Mouse (Mus musculus) heart, postnatal 4 days (tissue): ENCODE results near the gene Mrgpra9. TPM values are rescaled to one million over a fixed set of nuclear protein-coding genes. Genes with fewer than 3 reads are reported as not detected.
"Not testable (repeated sequence)": the region's sequence is repeated elsewhere in the genome, so short reads cannot be mapped to it uniquely, and the experiment has no call there.

Experiments
- DNase-seq: peaks from one replicate; pipeline ENCODE4 v3.0.0; 2021
- total RNA-seq, 2 experiments: library from RNA; stranded (reverse); gene quantifications; 2 replicates each; pipeline ENCODE4 v1.2.3; 2021

The Mrgpra9 gene
- total RNA-seq, result not detected

- DNase-seq, result no peak
Measured at GRCm38 (mm10) chr7:47252770-47253169, at the start of gene Mrgpra9. Mrgpra9 (minus strand) TSS chr7:47252848.

GRCm38 (mm10) chr7:47299612-47300011 is 47.0 kb upstream of the Mrgpra9 start:
- DNase-seq, result not testable (repeated sequence)

- DNase-seq, result not testable (repeated sequence)
Measured at GRCm38 (mm10) chr7:47271547-47271946, 18.9 kb upstream of the Mrgpra9 start.

- no peak for DNase-seq
Measured at GRCm38 (mm10) chr7:47244658-47245057, 8.0 kb downstream of the Mrgpra9 start.

- DNase-seq, result no peak
Measured at GRCm38 (mm10) chr7:47204830-47205229, 47.8 kb downstream of the Mrgpra9 start, which contains the start of gene Mrgpra6. Mrgpra6 (minus strand) TSS chr7:47204920.

GRCm38 (mm10) chr7:47195271-47195670 is 57.4 kb downstream of the Mrgpra9 start:
- DNase-seq, result no peak

Other genes starting within 250 kb of the Mrgpra9 start
- 10 to 100 TPM; 15.1 to 15.7 TPM for gene Spty2d1, start 244.4 kb downstream of the Mrgpra9 start, total RNA-seq
- 10 to 100 TPM; 16.9 to 23.8 TPM for gene Tmem86a, start 202.2 kb downstream of the Mrgpra9 start, total RNA-seq
- not detected for gene Ptpn5, start 119.2 kb downstream of the Mrgpra9 start, total RNA-seq
- not detected for gene Mrgpra6, start 47.9 kb downstream of the Mrgpra9 start, total RNA-seq
- gene Mrgpra1, start 101.4 kb upstream of the Mrgpra9 start, total RNA-seq, result not detected
- not detected for gene Mrgpra2a, start 199.3 kb upstream of the Mrgpra9 start, total RNA-seq